Mouse (Mus musculus) spleen, adult 2 months (tissue): ENCODE results near the gene Parvb. TPM values are rescaled to one million over a fixed set of nuclear protein-coding genes. Genes with fewer than 3 reads are reported as not detected.

Experiments
- DNase-seq, 2 experiments: peaks; one replicate each; pipeline versions ENCODE4 v3.0.0 to v3.0.0-alpha.2; 2012 to 2021; ENCODE audit warnings: low spot score in 2 of 2, low read depth in 1 of 2
- H3K27ac ChIP-seq: fragments of 200-500 bp; 2 replicates; pipeline ENCODE4 v1.5.1; 2012; ENCODE audit warnings: low read length, inconsistent platforms; ENCODE audit not compliant: insufficient read depth
- H3K27me3 ChIP-seq: fragments of 200-500 bp; 2 replicates; pipeline ENCODE4 v1.6.1; 2012; ENCODE audit warnings: mild to moderate bottlenecking, moderate library complexity, low read length, inconsistent platforms; ENCODE audit not compliant: control insufficient read depth, insufficient read depth
- H3K36me3 ChIP-seq: fragments of 200-500 bp; 2 replicates; pipeline ENCODE4 v1.6.1; 2012; ENCODE audit warnings: mild to moderate bottlenecking, low read length, inconsistent platforms; ENCODE audit not compliant: control insufficient read depth, insufficient read depth
- H3K4me1 ChIP-seq: fragments of 200-500 bp; 2 replicates; pipeline ENCODE4 v1.6.1; 2011; ENCODE audit warnings: inconsistent platforms; ENCODE audit not compliant: control insufficient read depth, insufficient read depth, insufficient read length
- H3K4me3 ChIP-seq: fragments of 200-500 bp; 2 replicates; pipeline ENCODE4 v1.5.1; 2011; ENCODE audit warnings: mild to moderate bottlenecking, inconsistent platforms; ENCODE audit not compliant: insufficient read depth, insufficient read length; ENCODE audit errors: extremely low read depth
- CTCF ChIP-seq: fragments of 200-500 bp; IDR thresholded peaks from 2 replicates; pipeline ENCODE4 v1.5.1; 2011; ENCODE audit warnings: mild to moderate bottlenecking, inconsistent platforms; ENCODE audit not compliant: insufficient read depth, insufficient read length, insufficient replicate concordance; ENCODE audit errors: extremely low read depth
- POLR2A ChIP-seq: fragments of 200-500 bp; IDR thresholded peaks from 2 replicates; pipeline ENCODE4 v1.6.1; 2011; ENCODE audit warnings: low read depth, low read length, inconsistent platforms
- WGBS: fragments of 180-500 bp; shearing (Covaris S2); methylation state at CpG from one replicate; pipeline ENCODE4 v1.1.7; 2018; 5-methylcytosine and 5-hydroxymethylcytosine counted together
- polyA plus RNA-seq: library from polyadenylated mRNA; depleted of rRNA; stranded (reverse); fragments of >200 nt; gene quantifications from 2 replicates; pipeline ENCODE4 v1.2.3, GENCODE M21; 2012; rRNA removed

Parvb gene
- polyA plus RNA-seq, 1 experiment: 39.9 TPM

DNA sequence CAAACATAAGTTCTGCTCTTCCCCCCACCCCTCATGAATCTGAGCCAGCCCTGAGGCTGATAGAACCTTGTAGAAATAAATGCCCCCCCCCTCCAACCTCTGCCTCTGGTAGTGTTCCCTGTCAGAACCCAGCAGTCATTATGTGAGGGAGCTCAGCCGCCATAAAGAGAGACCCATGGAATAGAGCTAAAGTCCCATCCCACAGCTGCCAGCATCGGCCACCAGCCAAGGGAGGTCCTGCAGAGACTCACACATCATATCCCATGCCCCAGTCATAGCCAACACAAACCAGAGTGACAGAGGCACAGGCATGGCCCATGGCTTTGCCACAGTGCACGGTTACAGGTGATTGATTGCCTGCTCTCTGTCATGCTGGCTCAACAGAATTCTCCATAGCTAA lies 132.9 kb downstream of the Parvb start:
- no peaks in the 10 kb centered on the region for H3K36me3 ChIP-seq
- TF ChIP-seq CTCF (no peak), POLR2A (no peak)
- 90% methylated on average over 3 of the region's 3 CpGs for WGBS
- no peak overlapping the region for H3K27ac ChIP-seq
- H3K27me3 ChIP-seq: no peaks in the 10 kb centered on the region
- no peak for DNase-seq
- no peak overlapping the region for H3K4me3 ChIP-seq
- no peaks in the 10 kb centered on the region for H3K4me1 ChIP-seq

Other genes starting within 250 kb of the Parvb start
- gene Efcab6, start 166.7 kb upstream of the Parvb start, polyA plus RNA-seq: not detected in 2 replicates
- gene Sult4a1, start 126.3 kb upstream of the Parvb start, polyA plus RNA-seq: 0.29 and 0.32 TPM in 2 replicates
- gene Pnpla5, start 108.9 kb upstream of the Parvb start, polyA plus RNA-seq: not detected in 2 replicates
- 1.8 and 2.1 TPM in 2 replicates for gene Pnpla3, start 64.2 kb upstream of the Parvb start, polyA plus RNA-seq
- gene Samm50, start 39.8 kb upstream of the Parvb start, polyA plus RNA-seq: 8.5 and 9.0 TPM in 2 replicates
- gene Parvg, start 92.0 kb downstream of the Parvb start, polyA plus RNA-seq: 75.0 and 77.1 TPM in 2 replicates
- 0.42 and 0.62 TPM in 2 replicates for gene Shisal1, start 215.1 kb downstream of the Parvb start, polyA plus RNA-seq